Mouse (Mus musculus): ENCODE results near the gene B4galt5. TPM values are rescaled to one million over a fixed set of nuclear protein-coding genes. Genes with fewer than 3 reads are reported as not detected.

B4galt5 gene
- total RNA-seq, 2 experiments from 2014 or later: 47.9 to 54.0 TPM

GRCm38 (mm10) chr2:167266231-167266630 is 82.8 kb downstream of the B4galt5 start:
- DNase-seq (ENCODE audit: low spot score in 2 of 2): no peak
- intact Hi-C loops (cut with DNase I): no loop called here

- intact Hi-C loops (cut with DNase I): no loop called here
- DNase-seq (ENCODE audit: low spot score in 2 of 2): peak in 1 of 2 experiments; percentile 2
Measured at GRCm38 (mm10) chr2:167265806-167266205, 83.2 kb downstream of the B4galt5 start.

DNA sequence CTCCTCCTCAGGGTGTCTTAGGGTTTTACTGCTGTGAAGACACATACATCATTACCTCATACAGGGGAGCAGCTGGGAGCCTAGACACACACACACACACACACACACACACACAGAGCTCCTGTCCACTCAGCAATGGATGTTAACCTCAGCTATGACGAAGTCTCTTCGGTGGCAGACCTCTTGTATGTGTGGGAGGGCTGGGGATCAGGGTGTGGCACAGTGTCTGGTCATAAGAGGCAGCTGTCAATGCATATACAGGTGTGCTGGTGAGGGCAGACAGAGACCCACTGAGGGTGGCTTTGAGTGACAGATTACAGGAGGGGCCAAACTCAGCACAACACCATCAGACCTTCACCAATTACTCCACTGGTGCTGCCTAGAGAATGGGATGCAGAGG is 84.0 kb downstream of the B4galt5 start:
- peak in 1 of 2 experiments; percentile 1 for DNase-seq (ENCODE audit: low spot score in 2 of 2)
- intact Hi-C loops (cut with DNase I): no loop called here

DNA sequence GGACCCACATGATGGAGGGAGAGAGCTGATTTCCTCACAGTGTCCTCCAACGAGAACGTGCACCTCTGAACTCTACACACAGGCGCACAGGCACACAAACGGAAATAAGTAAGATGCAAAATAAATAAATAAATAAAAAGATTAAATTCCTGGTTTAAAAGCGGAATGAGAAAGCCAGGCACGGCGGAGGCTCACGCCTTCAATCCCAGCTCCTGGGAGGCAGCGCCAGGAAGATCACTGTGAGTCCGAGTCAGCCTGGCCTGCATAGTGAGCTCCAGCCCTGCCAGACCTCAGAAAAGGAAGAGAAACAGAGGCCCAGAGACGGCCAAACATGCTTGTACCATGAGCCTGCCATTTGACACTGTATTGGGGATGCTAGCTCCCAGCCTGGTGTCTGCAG is 85.1 kb downstream of the B4galt5 start:
- intact Hi-C loops (cut with DNase I): no loop called here
- DNase-seq (ENCODE audit: low spot score in 2 of 2): peak in 1 of 2 experiments; percentile 0

DNA sequence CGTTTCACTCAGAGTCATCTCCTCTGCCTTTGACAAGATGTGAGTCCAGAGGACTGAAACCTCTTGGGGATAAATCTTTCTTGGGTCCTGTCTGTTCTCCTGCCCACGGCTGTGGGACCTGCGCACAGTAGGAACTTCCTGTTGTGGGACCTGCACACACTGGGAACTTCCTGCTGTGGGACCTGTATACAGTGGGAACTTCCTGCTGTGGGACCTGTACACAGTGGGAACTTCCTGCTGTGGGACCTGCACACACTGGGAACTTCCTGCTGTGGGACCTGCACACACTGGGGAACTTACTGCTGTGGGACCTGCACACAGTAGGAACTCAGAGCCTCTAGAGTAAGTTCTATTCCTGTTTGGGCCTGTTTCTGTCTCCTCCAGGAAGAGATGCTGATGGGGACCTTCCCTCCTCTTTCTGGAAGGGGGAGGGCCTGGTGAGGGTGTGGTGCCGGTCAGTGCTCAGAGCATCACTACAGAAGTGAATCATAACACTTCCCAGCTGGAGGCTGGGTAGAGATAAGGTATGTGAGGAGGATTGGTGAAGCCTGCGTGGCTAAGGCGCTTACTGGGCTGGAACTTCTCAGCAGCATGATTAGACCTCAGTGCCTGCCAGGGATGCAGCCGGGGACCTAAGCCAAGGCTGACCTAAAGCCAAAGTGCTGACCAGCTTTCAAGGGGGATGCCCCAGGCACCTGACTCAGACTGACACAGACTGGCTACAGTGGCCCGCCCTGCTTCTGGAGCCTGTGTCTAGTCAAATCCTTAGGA is 85.8 kb downstream of the B4galt5 start:
- intact Hi-C loops (cut with DNase I): no loop called here
- DNase-seq (ENCODE audit: low spot score in 2 of 2): peak in 1 of 2 experiments; percentile 1

GRCm38 (mm10) chr2:167262433-167262832 is 86.5 kb downstream of the B4galt5 start:
- DNase-seq (ENCODE audit: low spot score in 2 of 2): no peak
- intact Hi-C loops (cut with DNase I): no loop called here

DNA sequence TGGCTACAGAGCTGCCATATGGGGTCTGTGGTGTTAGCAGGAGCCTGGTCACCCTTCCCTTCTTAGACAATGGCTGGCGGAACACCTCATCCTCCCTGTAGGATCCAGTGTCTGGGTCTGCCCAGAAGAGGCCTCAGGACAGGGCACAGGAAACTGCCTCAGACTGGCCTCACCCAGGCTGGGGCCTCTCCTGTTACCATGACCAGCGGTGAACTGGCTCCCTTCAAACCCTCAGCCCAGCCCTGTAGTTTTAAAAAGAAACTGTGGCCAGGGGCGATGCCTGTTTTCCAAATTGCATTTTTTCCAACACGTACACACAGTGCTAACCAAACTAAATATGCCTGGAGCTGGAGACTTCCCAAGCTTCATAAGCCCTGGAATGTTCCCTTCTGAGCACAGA is 87.9 kb downstream of the B4galt5 start:
- no peak for DNase-seq (ENCODE audit: low spot score in 2 of 2)
- intact Hi-C loops (cut with DNase I): no loop called here

GRCm38 (mm10) chr2:167257790-167258189 is 91.2 kb downstream of the B4galt5 start:
- intact Hi-C loops (cut with DNase I): no loop called here
- DNase-seq (ENCODE audit: low spot score in 2 of 2): no peak

- intact Hi-C loops (cut with DNase I): no loop called here
- no peak for DNase-seq (ENCODE audit: low spot score in 2 of 2)
Measured at GRCm38 (mm10) chr2:167254808-167255207, 94.2 kb downstream of the B4galt5 start.

GRCm38 (mm10) chr2:167254185-167254584 is 94.8 kb downstream of the B4galt5 start:
- intact Hi-C loops (cut with DNase I): no loop called here
- DNase-seq (ENCODE audit: low spot score in 2 of 2): no peak

DNA sequence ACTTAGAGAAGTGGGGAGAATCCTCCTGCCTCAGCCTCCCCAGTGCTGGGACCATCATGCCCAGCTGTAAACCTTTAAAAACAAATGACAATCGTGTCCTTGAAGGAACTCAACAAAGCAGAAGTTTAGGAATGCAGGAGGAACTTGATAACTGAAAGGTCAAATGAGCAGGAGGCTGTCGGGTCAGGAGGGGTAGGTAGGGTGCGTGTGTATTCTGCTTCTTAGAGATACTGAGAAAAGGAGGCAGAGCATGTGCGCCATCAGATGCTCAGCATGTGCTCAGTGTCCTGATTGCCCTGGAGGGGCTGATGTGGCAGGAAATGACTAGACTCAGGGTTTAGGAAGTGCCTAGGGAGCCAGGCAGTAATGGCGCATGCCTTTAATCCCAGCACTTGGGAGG is 95.5 kb downstream of the B4galt5 start:
- no peak for DNase-seq (ENCODE audit: low spot score in 2 of 2)
- intact Hi-C loops (cut with DNase I): no loop called here

DNA sequence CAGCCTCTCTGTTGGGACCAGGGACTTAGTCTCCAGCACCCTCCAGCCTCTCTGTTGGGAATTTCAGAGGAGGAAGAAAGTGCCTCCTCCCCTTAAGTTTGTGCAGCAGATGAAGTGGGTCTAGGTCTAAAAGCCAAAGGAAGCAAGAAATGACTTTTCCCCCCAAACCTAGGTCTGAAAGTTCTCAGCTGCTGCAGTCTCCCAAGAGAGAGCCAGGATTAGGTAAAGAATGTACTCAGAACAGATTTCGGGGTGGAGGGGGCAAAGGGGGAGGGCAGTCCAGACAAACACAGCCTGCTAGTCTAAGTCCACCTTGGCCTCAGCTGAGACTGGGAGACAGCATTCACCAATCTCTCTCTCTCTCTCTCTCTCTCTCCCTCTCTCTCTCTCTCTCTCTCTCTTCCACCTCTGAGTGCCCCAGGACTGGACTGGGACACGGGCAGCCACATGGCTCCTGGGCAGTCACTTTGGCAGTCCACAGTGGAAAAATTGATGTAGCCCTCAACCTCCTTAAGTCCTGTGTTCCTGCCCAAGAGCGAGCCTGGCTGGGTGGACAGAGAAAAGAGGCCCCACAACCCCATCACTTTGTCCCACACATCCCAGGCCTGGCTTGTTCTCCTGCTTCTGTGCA is 96.8 kb downstream of the B4galt5 start:
- intact Hi-C loops (cut with DNase I): no loop called here
- no peak for DNase-seq (ENCODE audit: low spot score in 2 of 2)

- intact Hi-C loops (cut with DNase I): no loop called here
- DNase-seq (ENCODE audit: low spot score in 2 of 2): no peak
Measured at GRCm38 (mm10) chr2:167250736-167251337, 98.1 kb downstream of the B4galt5 start.

GRCm38 (mm10) chr2:167250003-167250735 is 98.8 kb downstream of the B4galt5 start:
- no peak for DNase-seq (ENCODE audit: low spot score in 2 of 2)
- intact Hi-C loops (cut with DNase I): no loop called here

GRCm38 (mm10) chr2:167249591-167249990 is 99.4 kb downstream of the B4galt5 start:
- no peak for DNase-seq (ENCODE audit: low spot score in 2 of 2)
- intact Hi-C loops (cut with DNase I): no loop called here

Other genes starting within 250 kb of the B4galt5 start
- gene Kcnb1, start 159.0 kb downstream of the B4galt5 start, total RNA-seq (2021): 100 to 1,000 TPM; 217 to 219 TPM
- gene Ptgis, start 108.6 kb downstream of the B4galt5 start, total RNA-seq (2021): 1 to 10 TPM; 1.6 to 1.8 TPM
- 10 to 100 TPM; 25.6 to 35.4 TPM for gene Slc9a8, start 72.5 kb upstream of the B4galt5 start, total RNA-seq (2021)
- 10 to 100 TPM; 55.1 to 60.7 TPM for gene Rnf114, start 143.5 kb upstream of the B4galt5 start, total RNA-seq (2021)
- 10 to 100 TPM; 73.6 to 79.8 TPM for gene Spata2, start 143.7 kb upstream of the B4galt5 start, total RNA-seq (2021)
- gene Snai1, start 189.0 kb upstream of the B4galt5 start, total RNA-seq (2021): under 1 TPM; 0.52 to 0.88 TPM

Measured in left cerebral cortex, postnatal 36 days (tissue).